Mouse (Mus musculus) stomach, embryonic 14.5 days (tissue): ENCODE measurements around the gene Cd302. TPM values are rescaled to one million over a fixed set of nuclear protein-coding genes. Genes with fewer than 3 reads are reported as not detected.

Source experiments
- ATAC-seq: fragments of 200-750 bp; cut with Nextera tagmentation; 2 replicates; pipeline ENCODE4 v1.8.0; 2017; ENCODE audit warnings: low read depth, moderate TSS enrichment; ENCODE audit not compliant: insufficient number of reproducible peaks, insufficient read depth, low FRiP score
- H3K27ac ChIP-seq: fragments of 300-500 bp; sonication (generic); 2 replicates; pipeline ENCODE4 v1.5.1; 2014; ENCODE audit warnings: mild to moderate bottlenecking, low read length, moderate library complexity, mixed read lengths
- H3K27me3 ChIP-seq: fragments of 300-500 bp; sonication (generic); 2 replicates; pipeline ENCODE4 v1.6.1; 2014; ENCODE audit warnings: low read length, control low read depth, mixed read lengths; ENCODE audit not compliant: control insufficient read depth, insufficient read depth
- H3K36me3 ChIP-seq: fragments of 300-500 bp; sonication (generic); 2 replicates; pipeline ENCODE4 v1.6.1; 2014; ENCODE audit warnings: mild to moderate bottlenecking, control low read depth, low read length, moderate library complexity, mixed read lengths; ENCODE audit not compliant: control insufficient read depth, insufficient read depth
- H3K4me1 ChIP-seq: fragments of 300-500 bp; sonication (generic); 2 replicates; pipeline ENCODE4 v1.6.1; 2014; ENCODE audit warnings: low read length, control low read depth, mixed read lengths; ENCODE audit not compliant: control insufficient read depth, insufficient read depth
- H3K4me2 ChIP-seq: fragments of 300-500 bp; sonication (generic); replicated peaks from 2 replicates; pipeline ENCODE4 v1.6.1; 2014; ENCODE audit warnings: low read depth, low read length, control low read depth
- H3K4me3 ChIP-seq: fragments of 300-500 bp; sonication (generic); 2 replicates; pipeline ENCODE4 v1.5.1; 2014; ENCODE audit warnings: low read depth, low read length, control low read depth
- H3K9ac ChIP-seq: fragments of 300-500 bp; sonication (generic); replicated peaks from 2 replicates; pipeline ENCODE4 v1.6.1; 2014; ENCODE audit warnings: low read depth, mild to moderate bottlenecking, control low read depth, low read length, moderate library complexity, mixed read lengths
- H3K9me3 ChIP-seq: fragments of 300-500 bp; sonication (generic); 2 replicates; pipeline ENCODE4 v1.6.1; 2016; ENCODE audit warnings: low read depth, low read length, control low read depth; ENCODE audit not compliant: control insufficient read depth
- WGBS: fragments of 180-500 bp; shearing (Covaris S2); extraction: QIAGEN DNeasy Blood & Tissue Kit; methylation state at CpG from one replicate; pipeline ENCODE4 v1.1.7; 2014; 5-methylcytosine and 5-hydroxymethylcytosine counted together
- polyA plus RNA-seq: library from polyadenylated mRNA; unstranded; fragments of >200 nt; fragmentation: Nextera tagmentation; extraction: Ambion mirVana; gene quantifications from 2 replicates; pipeline ENCODE4 v1.2.1, GENCODE M21; 2014

Gene Cd302
- polyA plus RNA-seq, 1 experiment from 2014 or later, result 47.5 TPM

- H3K9me3 ChIP-seq, result no peaks in the 10 kb centered on the region
- 91% methylated on average over 14 of the region's 14 CpGs for WGBS
- H3K4me1 ChIP-seq, result no peaks in the 10 kb centered on the region
- H3K27me3 ChIP-seq, result no peaks in the 10 kb centered on the region
- no peak overlapping the region for H3K27ac ChIP-seq
- H3K9ac ChIP-seq, result no peak overlapping the region
- peaks cover 3% of the 10 kb centered on the region; the same call in 1 of the 2 replicates for H3K36me3 ChIP-seq
- no peak for ATAC-seq
- no peak overlapping the region for H3K4me2 ChIP-seq
- no peak overlapping the region for H3K4me3 ChIP-seq
These were observed 14.3 kb downstream of the Cd302 start for GRCm38 (mm10) chr2:60269856-60270479.

GRCm38 (mm10) chr2:60267567-60267966 lies 16.7 kb downstream of the Cd302 start:
- no peak overlapping the region for H3K4me3 ChIP-seq
- no peak for ATAC-seq
- H3K36me3 ChIP-seq, result no peaks in the 10 kb centered on the region
- H3K4me2 ChIP-seq, result no peak overlapping the region
- no peaks in the 10 kb centered on the region for H3K27me3 ChIP-seq
- H3K27ac ChIP-seq, result no peak overlapping the region
- WGBS, result 58% methylated on average over 1 of the region's 1 CpGs
- H3K9me3 ChIP-seq, result no peaks in the 10 kb centered on the region
- H3K9ac ChIP-seq, result no peak overlapping the region
- no peaks in the 10 kb centered on the region for H3K4me1 ChIP-seq

DNA sequence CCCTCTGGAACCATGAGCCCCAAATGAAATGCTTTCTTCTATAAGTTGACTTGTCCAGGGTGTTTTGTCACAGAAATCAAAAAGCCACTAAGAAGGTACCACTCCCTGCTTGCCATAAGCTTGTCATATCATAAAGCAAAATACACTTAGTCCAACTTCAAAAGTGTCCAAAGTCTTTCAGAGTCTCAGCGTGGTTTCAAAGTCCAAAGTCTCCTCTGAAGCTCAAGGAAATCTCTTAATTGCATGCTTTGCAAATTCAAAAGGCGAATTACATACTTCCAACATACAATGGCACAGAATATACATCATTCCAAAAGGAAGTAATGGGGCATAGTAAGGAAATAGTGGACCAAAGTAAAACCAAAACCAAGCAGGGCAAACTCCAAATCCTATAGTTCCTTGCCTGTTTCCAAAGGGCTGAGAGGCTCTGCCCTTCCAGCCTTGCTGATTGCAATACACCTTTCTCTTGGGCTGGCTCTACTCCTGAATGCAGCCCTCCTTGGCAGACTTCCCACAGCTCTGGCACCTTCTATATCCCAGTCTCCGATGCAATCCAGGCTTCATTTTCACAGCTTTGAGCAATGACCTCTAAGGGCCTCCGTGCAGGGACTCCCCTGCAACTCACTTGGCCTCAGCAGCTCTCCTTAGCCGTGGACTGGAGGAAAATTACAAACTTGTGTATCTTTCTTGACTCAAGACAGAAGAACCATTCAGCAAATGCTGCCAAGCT lies 23.5 kb downstream of the Cd302 start:
- Histone ChIP-seq H3K4me1 (no peaks in the 10 kb centered on the region), H3K27me3 (no peaks in the 10 kb centered on the region), H3K36me3 (no peaks in the 10 kb centered on the region), H3K9ac (no peak overlapping the region), H3K9me3 (no peaks in the 10 kb centered on the region), H3K4me3 (no peak overlapping the region), H3K27ac (no peak overlapping the region), H3K4me2 (no peak overlapping the region)
- ATAC-seq, result no peak
- 87% methylated on average over 5 of the region's 5 CpGs for WGBS

DNA sequence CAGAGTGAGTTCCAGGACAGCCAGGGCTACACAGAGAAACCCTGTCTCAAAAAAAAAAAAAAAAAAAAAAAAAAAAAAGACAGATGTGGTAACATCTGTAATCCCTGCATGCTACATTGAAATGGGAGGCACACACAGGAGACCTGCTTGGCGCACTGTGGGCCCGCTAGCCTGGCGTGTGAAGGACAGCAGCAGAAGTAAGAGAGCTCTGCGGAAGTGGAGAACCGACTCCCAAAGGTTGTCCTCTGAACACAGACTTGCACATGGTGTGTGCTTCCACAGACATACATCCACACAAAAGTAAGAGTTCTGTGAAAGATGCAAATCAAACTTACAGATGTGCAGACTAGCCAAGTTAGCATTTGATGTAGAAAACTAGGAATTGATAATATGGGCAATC lies 25.1 kb downstream of the Cd302 start:
- H3K4me1 ChIP-seq, result no peaks in the 10 kb centered on the region
- no peak for ATAC-seq
- H3K4me2 ChIP-seq, result no peak overlapping the region
- H3K36me3 ChIP-seq, result no peaks in the 10 kb centered on the region
- no peaks in the 10 kb centered on the region for H3K9me3 ChIP-seq
- no peak overlapping the region for H3K27ac ChIP-seq
- H3K9ac ChIP-seq, result no peak overlapping the region
- H3K27me3 ChIP-seq, result no peaks in the 10 kb centered on the region
- 96% methylated on average over 5 of the region's 5 CpGs for WGBS
- no peak overlapping the region for H3K4me3 ChIP-seq

DNA sequence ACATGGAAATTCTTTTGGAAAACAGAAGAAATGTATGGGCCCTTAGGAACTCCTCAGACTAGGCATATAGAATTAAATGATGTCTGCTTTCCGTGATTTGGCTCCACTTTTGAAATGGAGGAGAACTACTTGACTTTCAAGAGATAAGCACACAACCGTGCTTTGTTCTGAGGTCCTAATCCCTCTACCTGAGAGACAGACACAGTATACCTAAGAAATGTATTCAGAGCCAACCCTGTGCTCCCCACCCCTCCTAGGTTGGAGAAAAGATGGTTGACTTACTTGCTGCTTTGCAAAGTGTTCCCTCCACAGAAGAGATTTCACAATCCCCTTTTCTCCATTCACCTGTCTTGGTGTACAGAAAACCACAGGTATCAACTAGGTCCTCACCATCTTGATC lies 27.5 kb downstream of the Cd302 start:
- H3K9me3 ChIP-seq, result no peaks in the 10 kb centered on the region
- H3K4me3 ChIP-seq, result no peak overlapping the region
- peaks cover 2% of the 10 kb centered on the region; the same call in 1 of the 2 replicates for H3K36me3 ChIP-seq
- ATAC-seq, result no peak
- 73% methylated on average over 2 of the region's 2 CpGs for WGBS
- no peaks in the 10 kb centered on the region for H3K4me1 ChIP-seq
- H3K4me2 ChIP-seq, result no peak overlapping the region
- no peaks in the 10 kb centered on the region for H3K27me3 ChIP-seq
- H3K27ac ChIP-seq, result no peak overlapping the region
- no peak overlapping the region for H3K9ac ChIP-seq

DNA sequence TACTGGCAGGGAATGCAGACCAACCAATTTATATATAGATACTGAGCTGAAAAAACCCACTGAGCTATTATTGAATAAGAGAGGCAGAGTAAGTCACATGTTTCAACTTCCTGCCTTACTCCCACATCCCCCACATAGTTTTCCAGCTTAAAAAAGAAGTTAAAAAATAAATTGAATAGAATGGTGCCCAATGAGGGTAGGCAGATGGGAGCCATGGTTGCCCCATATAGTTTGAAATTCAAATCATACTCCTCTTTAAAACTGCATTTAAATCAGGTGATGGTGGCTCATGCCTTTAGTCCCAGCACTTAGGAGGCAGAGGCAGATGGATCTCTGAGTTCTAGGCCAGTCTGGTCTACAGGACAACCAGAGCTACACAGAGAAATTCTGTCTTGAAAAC lies 30.8 kb downstream of the Cd302 start:
- peaks cover 19% of the 10 kb centered on the region for H3K36me3 ChIP-seq
- no peaks in the 10 kb centered on the region for H3K9me3 ChIP-seq
- H3K4me3 ChIP-seq, result no peak overlapping the region
- no peaks in the 10 kb centered on the region for H3K27me3 ChIP-seq
- no peaks in the 10 kb centered on the region for H3K4me1 ChIP-seq
- ATAC-seq, result no peak
- H3K27ac ChIP-seq, result no peak overlapping the region
- no peak overlapping the region for H3K9ac ChIP-seq
- H3K4me2 ChIP-seq, result no peak overlapping the region

GRCm38 (mm10) chr2:60252782-60253181 lies 31.5 kb downstream of the Cd302 start:
- Histone ChIP-seq H3K9ac (no peak overlapping the region), H3K4me3 (no peak overlapping the region), H3K27me3 (no peaks in the 10 kb centered on the region), H3K4me1 (no peaks in the 10 kb centered on the region), H3K9me3 (no peaks in the 10 kb centered on the region), H3K27ac (no peak overlapping the region), H3K4me2 (no peak overlapping the region), H3K36me3 (peaks cover 19% of the 10 kb centered on the region)
- WGBS, result 85% methylated on average over 4 of the region's 4 CpGs
- ATAC-seq, result no peak

DNA sequence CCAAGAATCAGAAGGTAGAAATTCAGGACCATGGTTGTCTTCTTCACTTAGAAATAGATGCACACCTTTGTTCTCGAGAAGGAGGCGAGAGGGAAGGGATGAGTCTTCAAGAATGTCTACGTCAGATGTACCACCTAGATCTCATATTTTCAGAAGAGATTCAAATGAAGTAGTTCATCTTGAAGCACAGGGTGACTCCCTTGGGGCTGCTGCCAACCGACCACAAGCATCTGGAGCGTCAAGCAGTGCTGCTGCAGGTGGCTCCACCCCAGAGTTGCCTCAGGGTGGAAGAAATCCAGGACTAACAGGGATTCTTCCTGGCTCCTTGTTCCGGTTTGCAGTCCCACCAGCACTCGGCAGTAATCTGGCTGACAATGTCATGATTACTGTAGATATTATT lies 49.8 kb downstream of the Cd302 start:
- no peak overlapping the region for H3K4me3 ChIP-seq
- no peak overlapping the region for H3K4me2 ChIP-seq
- no peaks in the 10 kb centered on the region for H3K4me1 ChIP-seq
- no peaks in the 10 kb centered on the region for H3K9me3 ChIP-seq
- no peak overlapping the region for H3K9ac ChIP-seq
- WGBS, result 90% methylated on average over 7 of the region's 7 CpGs
- H3K36me3 ChIP-seq, result peaks cover 69% of the 10 kb centered on the region
- no peak for ATAC-seq
- no peak overlapping the region for H3K27ac ChIP-seq
- no peaks in the 10 kb centered on the region for H3K27me3 ChIP-seq

- Histone ChIP-seq H3K27me3 (no peaks in the 10 kb centered on the region), H3K9me3 (no peaks in the 10 kb centered on the region), H3K4me2 (no peak overlapping the region), H3K4me3 (no peak overlapping the region), H3K36me3 (peaks cover 64% of the 10 kb centered on the region), H3K9ac (no peak overlapping the region), H3K27ac (no peak overlapping the region), H3K4me1 (no peaks in the 10 kb centered on the region)
- 49% methylated on average over 2 of the region's 2 CpGs for WGBS
- ATAC-seq, result no peak
These were observed 51.1 kb downstream of the Cd302 start for GRCm38 (mm10) chr2:60233147-60233546.
